Mouse (Mus musculus) spleen, adult 2 months (tissue): ENCODE results near the gene Erv3.

Experiments used
- CTCF ChIP-seq: fragments of 200-500 bp; IDR thresholded peaks from 2 replicates; pipeline ENCODE4 v1.5.1; 2011; ENCODE audit warnings: mild to moderate bottlenecking, inconsistent platforms; ENCODE audit not compliant: insufficient read depth, insufficient read length, insufficient replicate concordance; ENCODE audit errors: extremely low read depth
- POLR2A ChIP-seq: fragments of 200-500 bp; IDR thresholded peaks from 2 replicates; pipeline ENCODE4 v1.6.1; 2011; ENCODE audit warnings: low read depth, low read length, inconsistent platforms

DNA sequence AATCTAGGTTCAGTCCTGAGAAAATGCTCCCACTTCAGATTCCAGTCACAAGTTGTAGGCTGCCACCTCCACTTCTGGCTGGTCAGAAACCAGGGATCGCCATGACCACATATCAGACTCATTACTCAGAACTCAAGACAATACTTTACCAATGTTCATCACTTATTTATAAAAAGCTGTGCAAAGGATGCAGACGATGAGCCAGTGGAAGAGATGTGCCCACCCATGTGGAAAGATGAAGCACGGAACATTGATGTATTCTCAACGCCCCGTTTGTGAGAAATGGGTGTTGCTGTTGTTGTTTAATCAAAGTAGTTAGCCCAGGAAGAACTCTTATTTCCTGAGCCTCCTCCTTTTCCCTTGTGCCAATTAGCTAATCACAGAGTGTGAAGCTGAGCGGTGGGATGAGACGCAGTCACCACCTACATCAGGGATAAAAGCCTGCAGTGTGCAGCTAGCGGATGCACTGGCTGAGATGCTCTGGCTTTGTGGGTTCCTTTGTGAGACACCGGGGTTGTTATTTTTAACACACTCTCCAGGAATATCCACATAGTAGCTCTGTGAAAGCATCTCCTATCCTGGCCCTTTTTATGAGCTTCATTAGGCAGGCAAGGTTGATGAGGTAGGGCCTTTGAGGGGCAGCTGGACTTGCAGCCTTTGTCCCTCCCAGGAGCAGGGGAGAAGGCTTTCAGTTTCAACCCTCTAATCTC, 18.8 kb downstream of the Erv3 start:
- TF ChIP-seq CTCF (no peak), POLR2A (no peak)
